Mouse (Mus musculus): ENCODE data around the gene Xdh. TPM values are rescaled to one million over a fixed set of nuclear protein-coding genes. Genes with fewer than 3 reads are reported as not detected.

The Xdh gene
- polyA plus RNA-seq, 1 experiment from 2014 or later = 1.9 TPM

GRCm38 (mm10) chr17:73880286-73880685 lies 69.7 kb downstream of the Xdh start:
- ATAC-seq (replicated peaks; ENCODE audit: low FRiP score, low read depth) (no peak), DNase-seq (ENCODE audit: low spot score) (no peak)
- Histone ChIP-seq H3K9ac (ENCODE audit: low read depth, low read length) (no peak overlapping the region), H3K36me3 (ENCODE audit: insufficient read depth, low read length) (no peaks in the 10 kb centered on the region), H3K4me1 (replicated peaks; ENCODE audit: insufficient read depth, low read length) (no peaks in the 10 kb centered on the region), H3K4me2 (ENCODE audit: low read length) (no peak overlapping the region), H3K9me3 (replicated peaks; ENCODE audit: low read length) (no peaks in the 10 kb centered on the region), H3K4me3 (replicated peaks; ENCODE audit: low read depth, low read length) (no peak overlapping the region), H3K27me3 (ENCODE audit: insufficient read depth, low read length) (no peaks in the 10 kb centered on the region), H3K27ac (no peak overlapping the region)
- no peak for TF ChIP-seq CTCF (IDR thresholded peaks at IDR 0.05; ENCODE audit: low read depth)
- WGBS = 90% methylated on average over 6 of the region's 6 CpGs

- ATAC-seq (replicated peaks; ENCODE audit: low FRiP score, low read depth) (no peak), DNase-seq (ENCODE audit: low spot score) (no peak)
- Histone ChIP-seq H3K4me3 (replicated peaks; ENCODE audit: low read depth, low read length) (no peak overlapping the region), H3K36me3 (ENCODE audit: insufficient read depth, low read length) (no peaks in the 10 kb centered on the region), H3K27ac (no peak overlapping the region), H3K27me3 (ENCODE audit: insufficient read depth, low read length) (no peaks in the 10 kb centered on the region), H3K9ac (ENCODE audit: low read depth, low read length) (no peak overlapping the region), H3K4me1 (replicated peaks; ENCODE audit: insufficient read depth, low read length) (no peaks in the 10 kb centered on the region), H3K9me3 (replicated peaks; ENCODE audit: low read length) (no peaks in the 10 kb centered on the region), H3K4me2 (ENCODE audit: low read length) (no peak overlapping the region)
- no peak for TF ChIP-seq CTCF (IDR thresholded peaks at IDR 0.05; ENCODE audit: low read depth)
- WGBS = 90% methylated on average over 10 of the region's 10 CpGs
Observed at GRCm38 (mm10) chr17:73879262-73879916, 70.6 kb downstream of the Xdh start.

GRCm38 (mm10) chr17:73875674-73876073 lies 74.3 kb downstream of the Xdh start:
- DNase-seq (ENCODE audit: low spot score) (no peak), ATAC-seq (replicated peaks; ENCODE audit: low FRiP score, low read depth) (no peak)
- Histone ChIP-seq H3K4me2 (ENCODE audit: low read length) (no peak overlapping the region), H3K27ac (no peak overlapping the region), H3K9me3 (replicated peaks; ENCODE audit: low read length) (no peaks in the 10 kb centered on the region), H3K9ac (ENCODE audit: low read depth, low read length) (no peak overlapping the region), H3K4me1 (replicated peaks; ENCODE audit: insufficient read depth, low read length) (no peaks in the 10 kb centered on the region), H3K36me3 (ENCODE audit: insufficient read depth, low read length) (no peaks in the 10 kb centered on the region), H3K4me3 (replicated peaks; ENCODE audit: low read depth, low read length) (no peak overlapping the region), H3K27me3 (ENCODE audit: insufficient read depth, low read length) (no peaks in the 10 kb centered on the region)
- 86% methylated on average over 7 of the region's 7 CpGs for WGBS
- TF ChIP-seq CTCF (IDR thresholded peaks at IDR 0.05; ENCODE audit: low read depth) = no peak

- no peaks in the 10 kb centered on the region for H3K4me1 ChIP-seq (replicated peaks; ENCODE audit: insufficient read depth, low read length)
- TF ChIP-seq CTCF (IDR thresholded peaks at IDR 0.05; ENCODE audit: low read depth) = no peak
- no peaks in the 10 kb centered on the region for H3K9me3 ChIP-seq (replicated peaks; ENCODE audit: low read length)
- no peaks in the 10 kb centered on the region for H3K27me3 ChIP-seq (ENCODE audit: insufficient read depth, low read length)
- ATAC-seq (replicated peaks; ENCODE audit: low FRiP score, low read depth) (no peak), DNase-seq (ENCODE audit: low spot score) (no peak)
- H3K9ac ChIP-seq (ENCODE audit: low read depth, low read length) = no peak overlapping the region
- no peak overlapping the region for H3K4me3 ChIP-seq (replicated peaks; ENCODE audit: low read depth, low read length)
- H3K36me3 ChIP-seq (ENCODE audit: insufficient read depth, low read length) = no peaks in the 10 kb centered on the region
- H3K4me2 ChIP-seq (ENCODE audit: low read length) = no peak overlapping the region
- H3K27ac ChIP-seq = no peak overlapping the region
- WGBS = 90% methylated on average over 4 of the region's 4 CpGs
Observed at GRCm38 (mm10) chr17:73875268-73875667, 74.7 kb downstream of the Xdh start.

GRCm38 (mm10) chr17:73870956-73871605 lies 78.9 kb downstream of the Xdh start:
- Histone ChIP-seq H3K9ac (ENCODE audit: low read depth, low read length) (no peak overlapping the region), H3K27ac (no peak overlapping the region), H3K27me3 (ENCODE audit: insufficient read depth, low read length) (no peaks in the 10 kb centered on the region), H3K4me1 (replicated peaks; ENCODE audit: insufficient read depth, low read length) (no peaks in the 10 kb centered on the region), H3K9me3 (replicated peaks; ENCODE audit: low read length) (no peaks in the 10 kb centered on the region), H3K36me3 (ENCODE audit: insufficient read depth, low read length) (no peaks in the 10 kb centered on the region), H3K4me2 (ENCODE audit: low read length) (no peak overlapping the region), H3K4me3 (replicated peaks; ENCODE audit: low read depth, low read length) (no peak overlapping the region)
- DNase-seq (ENCODE audit: low spot score) (no peak), ATAC-seq (replicated peaks; ENCODE audit: low FRiP score, low read depth) (no peak)
- no peak for TF ChIP-seq CTCF (IDR thresholded peaks at IDR 0.05; ENCODE audit: low read depth)
- WGBS = 90% methylated on average over 14 of the region's 14 CpGs

GRCm38 (mm10) chr17:73869008-73869685 lies 80.8 kb downstream of the Xdh start:
- no peak overlapping the region for H3K27ac ChIP-seq

More at GRCm38 (mm10) chr17:73869008-73869685, 80.8 kb downstream of the Xdh start:
- no peak for TF ChIP-seq CTCF (IDR thresholded peaks at IDR 0.05; ENCODE audit: low read depth)
- Histone ChIP-seq H3K36me3 (ENCODE audit: insufficient read depth, low read length) (no peaks in the 10 kb centered on the region), H3K9ac (ENCODE audit: low read depth, low read length) (no peak overlapping the region), H3K4me1 (replicated peaks; ENCODE audit: insufficient read depth, low read length) (no peaks in the 10 kb centered on the region), H3K4me2 (ENCODE audit: low read length) (no peak overlapping the region), H3K9me3 (replicated peaks; ENCODE audit: low read length) (no peaks in the 10 kb centered on the region), H3K27me3 (ENCODE audit: insufficient read depth, low read length) (no peaks in the 10 kb centered on the region), H3K4me3 (replicated peaks; ENCODE audit: low read depth, low read length) (no peak overlapping the region)
- no peak for ATAC-seq (replicated peaks; ENCODE audit: low FRiP score, low read depth)
- DNase-seq (ENCODE audit: low spot score) = no peak
- 95% methylated on average over 9 of the region's 9 CpGs for WGBS

All from kidney, postnatal 0 days (tissue).